Mouse (Mus musculus) adipose tissue, adult 10 weeks (tissue): ENCODE data around the gene Ern2. TPM values are rescaled to one million over a fixed set of nuclear protein-coding genes. Genes with fewer than 3 reads are reported as not detected.

ENCODE experiments used
- polyA plus RNA-seq: library from polyadenylated mRNA; stranded (reverse); fragments of 350-450 nt; fragmentation: Illumina TruSeq; extraction: RNeasy Lipid Tissue Mini Kit (QIAGEN cat#74804); gene quantifications from one replicate; pipeline ENCODE4 v1.2.3, GENCODE M21; 2014; ENCODE audit warnings: low read depth, low replicate concordance

Ern2 gene
- not detected for polyA plus RNA-seq

GRCm38 (mm10) chr7:122186043-122186442 lies at the start of gene Ern2:
Gene Ern2 (minus strand): TSS chr7:122186207.

DNA sequence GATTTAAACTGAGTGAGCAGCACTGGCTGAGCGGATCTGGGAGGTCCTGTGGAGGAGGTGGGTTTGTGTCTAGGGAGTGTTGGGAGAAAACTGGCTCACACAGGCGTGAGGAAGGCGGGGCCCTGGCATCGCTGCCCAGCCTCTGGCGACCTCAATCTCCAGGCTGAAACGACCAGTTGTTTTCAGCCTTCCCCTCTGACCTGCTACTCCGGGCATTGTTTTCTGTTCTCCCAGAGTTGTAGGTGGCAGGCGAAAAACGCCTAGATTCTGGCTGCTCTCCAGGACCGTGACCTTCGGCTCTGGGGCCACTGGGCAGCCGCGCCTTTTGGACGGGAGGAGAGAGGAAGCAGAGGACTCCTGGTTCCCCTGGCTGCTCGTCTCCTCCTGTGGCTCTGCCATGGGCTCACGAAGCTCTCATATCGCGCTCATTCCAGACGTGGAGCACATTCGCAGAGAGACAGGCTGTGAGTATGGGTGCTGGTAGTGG lies 33.4 kb upstream of the Ern2 start, which contains the start of gene Chp2:
Chp2 (plus strand) TSS at position 182 of the 487 bp plus-strand sequence.

DNA sequence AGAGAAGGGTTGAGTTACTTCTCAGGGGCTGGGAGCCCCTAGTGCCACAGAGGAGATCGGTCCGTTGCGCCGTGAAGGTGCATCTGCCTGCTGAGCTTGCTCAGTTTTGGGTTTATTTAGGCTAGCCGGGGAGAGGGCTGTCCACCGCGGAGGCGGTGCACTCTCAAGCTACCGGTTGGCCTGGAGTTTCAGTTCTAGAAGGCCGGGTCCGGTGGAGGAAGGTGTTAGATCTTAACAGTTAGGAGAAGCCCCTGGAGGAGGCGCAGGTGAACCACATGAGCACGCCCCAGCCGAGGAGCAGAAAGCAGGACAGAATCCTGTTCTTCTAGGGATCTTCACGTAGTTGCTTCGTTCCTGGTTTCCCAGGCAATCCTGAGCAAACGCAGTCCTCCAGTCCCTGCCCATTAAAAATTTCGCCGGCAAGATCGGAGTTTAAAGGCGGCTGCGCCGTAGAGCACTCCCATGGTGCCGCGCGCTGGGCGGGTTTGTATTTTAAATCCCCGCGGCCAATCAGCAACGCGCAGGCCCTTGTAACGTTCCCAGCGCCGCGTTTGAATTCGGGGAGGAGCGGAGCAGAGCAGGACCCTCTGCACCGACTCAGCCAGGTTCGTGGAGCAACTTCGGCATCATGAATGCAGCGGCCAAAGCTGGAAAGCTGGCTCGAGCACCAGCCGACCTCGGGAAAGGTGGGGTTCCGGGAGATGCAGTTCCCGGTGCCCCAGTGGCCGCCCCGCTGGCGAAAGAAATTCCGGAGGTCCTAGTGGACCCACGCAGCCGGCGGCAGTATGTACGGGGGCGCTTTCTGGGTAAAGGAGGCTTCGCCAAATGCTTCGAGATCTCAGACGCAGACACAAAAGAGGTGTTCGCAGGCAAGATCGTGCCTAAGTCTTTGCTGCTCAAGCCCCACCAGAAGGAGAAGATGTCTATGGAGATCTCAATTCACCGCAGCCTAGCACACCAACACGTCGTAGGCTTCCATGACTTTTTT lies 26.8 kb downstream of the Ern2 start, which contains the start of gene Plk1:
Plk1 (plus strand) TSS at position 525 of the 988 bp plus-strand sequence.

DNA sequence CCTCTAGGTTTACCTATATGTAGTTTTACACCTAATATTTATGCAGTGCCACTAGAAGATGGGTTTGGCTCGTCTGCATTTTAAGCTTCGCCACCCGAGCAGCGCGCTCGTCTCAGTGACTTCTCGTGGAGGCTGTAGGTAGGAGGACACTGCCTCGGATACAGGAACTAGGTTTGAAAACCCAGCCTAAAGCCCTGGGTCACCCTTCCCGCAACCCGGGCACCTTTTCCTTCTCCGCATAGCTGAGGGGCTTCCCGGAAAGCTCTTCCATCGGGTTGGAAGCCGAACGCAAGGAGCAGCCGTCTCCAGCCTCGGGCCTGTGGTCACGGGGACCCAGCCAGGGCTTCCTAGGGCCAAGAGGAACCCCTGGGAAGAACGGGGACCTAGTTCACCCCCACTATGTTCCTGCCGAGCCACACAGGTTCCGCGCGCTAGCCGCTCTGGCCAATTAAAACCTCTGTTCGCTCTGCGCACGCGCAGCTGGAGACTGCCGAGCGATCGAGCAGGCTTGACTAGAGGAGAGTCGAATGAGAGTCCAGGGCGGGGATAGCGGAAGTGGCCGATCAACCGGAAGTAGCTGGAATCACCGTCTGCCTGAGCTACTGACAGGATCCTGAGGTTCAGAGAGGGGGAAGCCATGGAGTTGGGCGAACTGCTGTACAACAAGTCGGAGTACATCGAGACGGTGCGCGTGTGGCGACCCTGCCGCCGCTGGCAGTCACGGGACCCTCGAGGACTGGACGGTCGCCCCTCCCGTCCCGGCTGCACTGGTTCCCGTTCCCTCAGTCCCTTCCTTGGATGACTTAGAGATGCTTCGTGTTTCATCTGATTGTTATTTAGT lies 53.3 kb downstream of the Ern2 start, which contains the start of the genes Palb2 and Dctn5:
Palb2 (minus strand) TSS at position 489 of the 841 bp plus-strand sequence.
Dctn5 (plus strand) TSS at position 545 of the 841 bp plus-strand sequence.

Other genes with a start within 250 kb of the Ern2 start
- gene Cog7, start 204.5 kb downstream of the Ern2 start, polyA plus RNA-seq = 24.3 TPM
- 78.2 TPM for gene Gga2, start 165.0 kb downstream of the Ern2 start, polyA plus RNA-seq
- 32.1 TPM for gene Ubfd1, start 119.0 kb downstream of the Ern2 start, polyA plus RNA-seq
- 10.9 TPM for gene Ears2, start 118.9 kb downstream of the Ern2 start, polyA plus RNA-seq
- 253 TPM for gene Ndufab1, start 84.3 kb downstream of the Ern2 start, polyA plus RNA-seq
- 2.9 TPM for gene Palb2, start 53.2 kb downstream of the Ern2 start, polyA plus RNA-seq
- gene Dctn5, start 53.2 kb downstream of the Ern2 start, polyA plus RNA-seq = 64.8 TPM
- gene Plk1, start 26.8 kb downstream of the Ern2 start, polyA plus RNA-seq = 2.4 TPM
- gene Chp2, start 33.3 kb upstream of the Ern2 start, polyA plus RNA-seq = 16.5 TPM
- gene Prkcb, start 102.5 kb upstream of the Ern2 start, polyA plus RNA-seq = 11.7 TPM